Mouse (Mus musculus) neural tube, embryonic 15.5 days (tissue): ENCODE data around the gene Tbc1d22a. TPM values are rescaled to one million over a fixed set of nuclear protein-coding genes. Genes with fewer than 3 reads are reported as not detected.

Experiments
- ATAC-seq: fragments of 200-750 bp; cut with Nextera tagmentation; 2 replicates; pipeline ENCODE4 v1.8.0; 2017; ENCODE audit warnings: mild to moderate bottlenecking, moderate TSS enrichment, moderate library complexity; ENCODE audit not compliant: low FRiP score
- H3K27ac ChIP-seq: fragments of 300-500 bp; sonication (generic); replicated peaks from 2 replicates; pipeline ENCODE4 v1.5.1; 2015; ENCODE audit warnings: mild to moderate bottlenecking, inconsistent platforms
- H3K27me3 ChIP-seq: fragments of 300-500 bp; sonication (generic); replicated peaks from 2 replicates; pipeline ENCODE4 v1.6.1; 2015; ENCODE audit warnings: inconsistent platforms
- H3K36me3 ChIP-seq: fragments of 300-500 bp; sonication (generic); 2 replicates; pipeline ENCODE4 v1.6.1; 2015; ENCODE audit warnings: inconsistent platforms
- H3K4me1 ChIP-seq: fragments of 300-500 bp; sonication (generic); 2 replicates; pipeline ENCODE4 v1.6.1; 2015; ENCODE audit warnings: inconsistent platforms
- H3K4me2 ChIP-seq: fragments of 300-500 bp; sonication (generic); 2 replicates; pipeline ENCODE4 v1.6.1; 2015; ENCODE audit warnings: inconsistent platforms, mild to moderate bottlenecking, moderate library complexity
- H3K4me3 ChIP-seq: fragments of 300-500 bp; sonication (generic); replicated peaks from 2 replicates; pipeline ENCODE4 v1.5.1; 2015; ENCODE audit warnings: mild to moderate bottlenecking, inconsistent platforms
- H3K9ac ChIP-seq: fragments of 300-500 bp; sonication (generic); replicated peaks from 2 replicates; pipeline ENCODE4 v1.6.1; 2015; ENCODE audit warnings: mild to moderate bottlenecking, inconsistent platforms
- H3K9me3 ChIP-seq: fragments of 300-500 bp; sonication (generic); replicated peaks from 2 replicates; pipeline ENCODE4 v1.6.1; 2016; ENCODE audit warnings: inconsistent platforms
- WGBS: fragments of 180-500 bp; shearing (Covaris S2); methylation state at CpG from one replicate; pipeline ENCODE4 v1.1.7; 2015; ENCODE audit warnings: mixed read lengths; 5-methylcytosine and 5-hydroxymethylcytosine counted together
- polyA plus RNA-seq: library from polyadenylated mRNA; unstranded; fragments of >200 nt; fragmentation: Nextera tagmentation; extraction: Ambion mirVana; gene quantifications from 2 replicates; pipeline ENCODE4 v1.2.1, GENCODE M21; 2015

Gene Tbc1d22a
- polyA plus RNA-seq, 1 experiment from 2014 or later = 11.0 TPM

DNA sequence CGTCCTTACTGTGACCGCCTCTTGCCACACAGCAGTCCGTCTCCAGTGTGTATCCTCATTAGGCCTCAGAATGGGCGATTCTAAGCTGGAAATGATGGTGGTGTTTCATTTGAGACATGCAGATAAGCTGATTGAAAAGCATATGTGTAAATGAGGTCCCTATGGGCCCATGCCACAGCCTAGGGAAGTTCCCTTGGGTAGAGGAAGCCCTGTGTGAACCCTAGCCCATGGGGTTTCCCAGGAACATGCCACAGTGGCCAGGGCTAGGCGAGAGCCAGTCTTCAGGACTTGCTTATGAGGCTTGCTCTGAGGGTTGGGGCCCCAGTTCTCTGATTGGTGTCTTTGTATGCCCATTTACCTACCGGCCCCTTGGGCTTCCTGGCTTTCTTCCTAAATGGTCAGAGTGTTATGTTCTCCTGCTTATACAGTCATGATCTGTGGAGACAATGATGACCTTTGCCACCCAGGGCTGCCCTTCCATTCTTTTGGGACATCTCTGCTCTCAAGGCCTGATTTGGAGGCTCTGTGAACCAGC is 161.7 kb downstream of the Tbc1d22a start:
- no peak overlapping the region for H3K4me3 ChIP-seq
- H3K4me1 ChIP-seq = no peaks in the 10 kb centered on the region
- H3K9ac ChIP-seq = no peak overlapping the region
- no peak overlapping the region for H3K4me2 ChIP-seq
- no peak for ATAC-seq
- no peaks in the 10 kb centered on the region for H3K36me3 ChIP-seq
- no peaks in the 10 kb centered on the region for H3K9me3 ChIP-seq
- H3K27ac ChIP-seq = no peak overlapping the region
- no peaks in the 10 kb centered on the region for H3K27me3 ChIP-seq
- WGBS = 65% methylated on average over 6 of the region's 6 CpGs

DNA sequence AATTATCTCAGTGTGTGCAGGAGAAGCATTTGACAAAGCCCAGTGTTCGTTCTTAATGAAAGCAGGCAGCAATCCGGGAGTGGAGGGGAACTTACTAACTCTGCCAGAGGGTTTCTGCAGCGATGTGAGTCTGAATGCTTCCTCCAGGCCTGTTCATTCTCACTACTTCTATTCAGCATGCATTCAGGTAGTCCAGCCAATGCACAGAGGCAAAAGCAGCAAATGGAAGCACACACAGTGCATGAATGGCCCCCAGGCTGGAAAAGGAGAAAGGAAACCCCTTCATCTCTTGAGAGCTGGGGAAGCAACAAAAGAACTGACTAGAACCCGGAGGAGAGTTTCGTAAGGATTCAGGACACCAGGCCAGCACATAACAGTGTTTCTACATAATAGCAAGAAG is 169.0 kb downstream of the Tbc1d22a start:
- Histone ChIP-seq H3K9me3 (no peaks in the 10 kb centered on the region), H3K36me3 (no peaks in the 10 kb centered on the region), H3K9ac (no peak overlapping the region), H3K27me3 (no peaks in the 10 kb centered on the region), H3K27ac (no peak overlapping the region), H3K4me3 (no peak overlapping the region), H3K4me2 (no peak overlapping the region), H3K4me1 (peaks cover 10% of the 10 kb centered on the region; the same call in 1 of the 2 replicates)
- 25% methylated on average over 5 of the region's 5 CpGs for whole genome bisulfite sequencing
- no peak for ATAC-seq

DNA sequence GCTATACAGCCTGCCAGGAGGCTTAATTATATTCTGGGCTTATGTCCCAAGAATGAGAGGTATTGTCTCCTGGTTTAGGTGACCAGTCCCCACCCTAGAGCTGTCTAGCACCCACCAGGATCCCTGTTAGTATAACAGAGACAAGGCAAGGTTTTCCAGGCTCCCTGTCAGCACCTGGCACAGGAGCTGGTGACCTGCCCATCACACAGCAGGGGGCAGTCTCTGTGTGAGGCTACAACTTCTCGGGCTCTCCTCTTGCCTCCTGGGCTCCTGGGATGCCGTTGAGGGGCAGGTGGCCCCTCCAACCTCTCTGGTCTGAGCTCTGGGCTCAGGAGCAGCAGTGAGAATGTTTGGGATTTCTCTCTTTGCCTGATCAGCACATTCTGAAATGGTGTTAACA is 171.2 kb downstream of the Tbc1d22a start:
- Histone ChIP-seq H3K27me3 (no peaks in the 10 kb centered on the region), H3K27ac (no peak overlapping the region), H3K4me3 (no peak overlapping the region), H3K4me2 (no peak overlapping the region), H3K9ac (no peak overlapping the region), H3K4me1 (peaks cover 15% of the 10 kb centered on the region; the same call in 1 of the 2 replicates), H3K36me3 (no peaks in the 10 kb centered on the region), H3K9me3 (no peaks in the 10 kb centered on the region)
- no peak for ATAC-seq
- 44% methylated on average over 2 of the region's 2 CpGs for WGBS

DNA sequence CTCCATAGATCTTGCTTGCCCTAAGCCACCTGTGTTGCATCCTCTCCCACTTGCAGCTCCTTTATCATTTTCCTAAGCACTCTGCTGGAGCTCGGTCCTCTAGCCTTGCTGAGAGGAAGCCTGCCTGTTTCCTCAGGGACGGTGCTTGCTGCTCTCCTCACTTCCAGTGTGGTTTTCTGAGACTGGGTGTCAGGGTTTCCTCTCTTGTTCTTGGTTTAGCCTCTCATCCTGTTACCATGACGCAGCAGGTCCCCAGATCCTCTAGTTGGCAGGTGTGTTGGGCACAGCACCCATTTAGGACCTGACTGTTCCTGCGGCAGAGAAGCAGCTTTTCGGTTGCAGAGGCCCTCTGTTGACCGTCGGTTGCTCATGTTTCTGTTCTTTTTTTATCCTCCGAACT is 172.1 kb downstream of the Tbc1d22a start:
- peaks cover 15% of the 10 kb centered on the region; the same call in 1 of the 2 replicates for H3K4me1 ChIP-seq
- H3K27me3 ChIP-seq = no peaks in the 10 kb centered on the region
- H3K36me3 ChIP-seq = no peaks in the 10 kb centered on the region
- H3K9me3 ChIP-seq = no peaks in the 10 kb centered on the region
- WGBS = 81% methylated on average over 8 of the region's 8 CpGs
- H3K4me3 ChIP-seq = no peak overlapping the region
- H3K27ac ChIP-seq = no peak overlapping the region
- H3K9ac ChIP-seq = no peak overlapping the region
- no peak for ATAC-seq
- no peak overlapping the region for H3K4me2 ChIP-seq

DNA sequence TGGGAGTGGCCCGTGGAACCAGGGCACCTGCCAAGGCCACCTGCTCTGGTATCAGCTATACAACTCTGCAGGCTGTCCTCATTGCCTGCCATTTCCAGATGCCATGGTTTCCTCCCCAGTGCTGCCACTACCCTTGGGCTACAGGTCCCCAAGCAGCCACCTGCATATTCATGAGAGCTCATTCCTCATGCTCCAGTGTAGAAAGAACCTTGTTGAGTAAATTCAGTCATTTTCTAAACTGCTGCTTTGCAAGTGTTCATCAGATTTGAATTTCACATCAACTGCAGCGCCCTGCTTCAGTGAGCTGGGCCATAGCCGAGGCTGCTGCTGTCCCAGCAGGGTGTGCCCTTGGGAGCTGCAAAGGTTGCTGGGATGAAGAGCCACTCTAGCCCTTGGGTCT is 174.3 kb downstream of the Tbc1d22a start:
- no peak for ATAC-seq
- H3K27ac ChIP-seq = no peak overlapping the region
- peaks cover 15% of the 10 kb centered on the region; the same call in 1 of the 2 replicates for H3K4me1 ChIP-seq
- WGBS = 54% methylated on average over 3 of the region's 3 CpGs
- no peaks in the 10 kb centered on the region for H3K27me3 ChIP-seq
- no peak overlapping the region for H3K4me3 ChIP-seq
- H3K9ac ChIP-seq = no peak overlapping the region
- H3K9me3 ChIP-seq = no peaks in the 10 kb centered on the region
- no peaks in the 10 kb centered on the region for H3K36me3 ChIP-seq
- H3K4me2 ChIP-seq = no peak overlapping the region

DNA sequence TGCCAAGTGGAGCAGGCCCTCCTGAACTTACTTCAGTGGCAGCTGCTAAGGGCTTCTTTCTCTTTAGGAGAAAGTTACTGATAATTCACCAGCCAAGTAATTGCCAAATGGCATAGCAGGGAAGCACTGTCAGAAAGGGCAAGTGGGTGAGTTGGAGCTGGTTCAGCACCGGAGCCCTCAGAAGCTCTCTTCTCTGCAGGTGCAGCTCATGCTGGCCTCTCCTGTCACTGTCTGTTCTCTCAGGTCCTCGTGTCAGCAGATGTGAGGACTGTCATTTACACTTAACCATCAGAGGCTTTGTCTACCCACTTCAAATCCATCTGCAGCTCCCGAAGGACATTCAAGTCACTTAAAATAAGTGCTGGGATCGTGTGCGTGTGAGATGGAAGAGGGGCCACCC is 190.6 kb downstream of the Tbc1d22a start:
- no peak overlapping the region for H3K4me2 ChIP-seq
- no peaks in the 10 kb centered on the region for H3K4me1 ChIP-seq
- no peaks in the 10 kb centered on the region; the same call in 1 of the 2 replicates for H3K27me3 ChIP-seq
- H3K27ac ChIP-seq = no peak overlapping the region
- H3K9me3 ChIP-seq = no peaks in the 10 kb centered on the region
- no peak overlapping the region for H3K4me3 ChIP-seq
- no peak for ATAC-seq
- no peaks in the 10 kb centered on the region for H3K36me3 ChIP-seq
- H3K9ac ChIP-seq = no peak overlapping the region
- 84% methylated on average over 5 of the region's 5 CpGs for WGBS

DNA sequence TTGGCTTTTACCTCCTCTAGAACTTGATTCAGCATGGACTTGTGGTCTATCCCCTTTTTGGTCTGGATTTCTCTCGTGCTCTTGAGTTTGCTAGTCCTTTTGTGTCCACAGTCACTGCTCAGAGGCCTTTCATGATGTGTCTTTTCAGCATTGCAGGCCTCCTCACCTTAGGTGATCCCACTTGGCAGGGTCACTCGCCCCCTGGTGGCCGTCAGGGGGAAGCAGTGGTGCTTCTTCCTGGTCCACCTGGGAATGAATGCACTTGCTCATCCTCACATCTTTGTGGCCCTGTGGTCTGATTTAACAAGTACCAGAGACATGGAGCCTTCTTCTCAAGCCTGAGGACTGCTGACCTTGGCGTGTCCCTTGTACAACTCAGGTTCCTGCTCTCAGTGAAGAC is 191.3 kb downstream of the Tbc1d22a start:
- Histone ChIP-seq H3K9ac (no peak overlapping the region), H3K27me3 (no peaks in the 10 kb centered on the region; the same call in 1 of the 2 replicates), H3K9me3 (no peaks in the 10 kb centered on the region), H3K4me2 (no peak overlapping the region), H3K36me3 (no peaks in the 10 kb centered on the region), H3K4me1 (no peaks in the 10 kb centered on the region), H3K27ac (no peak overlapping the region), H3K4me3 (no peak overlapping the region)
- 15% methylated on average over 4 of the region's 4 CpGs for whole genome bisulfite sequencing
- ATAC-seq = no peak

DNA sequence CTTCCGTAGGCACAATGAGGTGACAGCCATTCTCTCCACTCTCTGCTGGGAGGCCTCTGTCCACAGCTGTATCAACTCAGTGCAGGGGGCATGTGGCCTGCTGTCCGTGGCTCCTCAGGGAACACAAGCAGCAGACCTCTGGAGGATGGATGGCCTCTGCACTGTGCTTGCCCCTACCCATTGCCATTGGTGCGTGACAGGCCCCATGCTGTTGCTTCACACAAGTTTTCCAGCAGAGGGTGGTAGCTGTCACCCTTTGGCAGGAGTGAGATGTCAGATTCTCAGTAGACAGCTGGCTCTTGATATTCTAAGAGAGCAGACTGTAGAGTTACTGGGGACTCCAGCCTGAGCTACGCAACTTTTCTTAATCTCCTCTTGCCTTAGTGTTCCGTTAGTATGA is 195.1 kb downstream of the Tbc1d22a start:
- no peak for ATAC-seq
- Histone ChIP-seq H3K36me3 (no peaks in the 10 kb centered on the region), H3K4me3 (no peak overlapping the region), H3K27me3 (peaks cover 2% of the 10 kb centered on the region; the same call in 1 of the 2 replicates), H3K4me2 (no peak overlapping the region), H3K9ac (no peak overlapping the region), H3K27ac (no peak overlapping the region), H3K9me3 (no peaks in the 10 kb centered on the region), H3K4me1 (peaks cover 3% of the 10 kb centered on the region; the same call in 1 of the 2 replicates)
- WGBS = 79% methylated on average over 5 of the region's 5 CpGs

DNA sequence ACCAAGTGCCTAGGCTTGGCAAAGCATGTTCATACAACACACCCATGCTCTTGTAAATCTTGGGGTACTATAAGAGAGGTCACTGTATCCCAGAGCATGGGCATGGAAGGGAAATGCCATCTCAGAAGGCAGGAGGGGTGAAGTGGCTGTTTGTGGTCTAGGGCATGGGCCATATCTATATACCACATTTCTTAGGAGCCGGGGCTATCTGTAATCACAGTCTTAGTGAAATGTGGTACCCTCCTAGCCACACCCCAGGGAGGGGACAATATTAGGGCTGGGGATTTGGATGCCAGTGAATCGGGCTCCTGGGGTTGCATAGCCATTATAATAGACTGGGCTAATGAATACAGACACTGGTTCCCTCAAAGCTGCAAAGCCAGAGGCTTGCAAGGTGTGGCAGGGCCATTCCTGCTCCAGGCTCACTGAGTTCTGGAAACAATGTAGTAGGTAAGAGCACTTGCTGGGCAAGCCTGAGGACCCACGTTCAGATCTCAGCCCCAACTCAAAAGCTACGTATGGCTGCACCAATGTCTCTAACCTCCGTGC is 197.3 kb downstream of the Tbc1d22a start:
- Histone ChIP-seq H3K4me3 (no peak overlapping the region), H3K9ac (no peak overlapping the region), H3K27ac (no peak overlapping the region), H3K4me2 (no peak overlapping the region), H3K9me3 (no peaks in the 10 kb centered on the region), H3K36me3 (no peaks in the 10 kb centered on the region), H3K4me1 (peaks cover 18% of the 10 kb centered on the region), H3K27me3 (peaks cover 2% of the 10 kb centered on the region; the same call in 1 of the 2 replicates)
- WGBS = 80% methylated on average over 5 of the region's 5 CpGs
- ATAC-seq = no peak

DNA sequence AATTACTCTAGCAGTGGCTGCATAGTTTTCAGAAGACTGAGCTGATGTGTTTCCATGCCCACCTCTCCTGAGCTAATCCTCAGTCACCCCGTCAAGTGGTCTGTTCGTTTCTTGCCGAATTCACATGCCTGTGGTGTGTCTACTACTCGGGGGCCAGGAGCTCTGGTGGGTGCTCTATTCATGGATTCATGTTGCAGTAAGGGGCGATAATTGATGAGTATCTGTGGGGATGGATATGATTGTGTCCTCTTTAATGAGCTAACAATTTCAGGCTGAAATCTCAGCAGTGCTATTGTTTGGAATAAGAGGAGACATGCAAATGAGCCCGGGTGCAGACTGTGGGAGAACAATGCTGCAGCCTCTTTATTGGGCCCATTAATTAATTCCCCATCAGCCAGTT is 201.7 kb downstream of the Tbc1d22a start:
- Histone ChIP-seq H3K36me3 (no peaks in the 10 kb centered on the region), H3K4me1 (peaks cover 45% of the 10 kb centered on the region), H3K27me3 (0 out of 2 replicates have a peak, but pooled peaks cover 2% of the 10 kb centered on the region), H3K4me2 (no peak overlapping the region), H3K9ac (no peak overlapping the region), H3K27ac (peak overlapping the region; percentile 48; the same call in 1 of the 2 replicates), H3K4me3 (no peak overlapping the region), H3K9me3 (no peaks in the 10 kb centered on the region)
- WGBS = 16% methylated on average over 6 of the region's 6 CpGs
- peak; percentile 16; the same call in 1 of the 2 replicates for ATAC-seq

DNA sequence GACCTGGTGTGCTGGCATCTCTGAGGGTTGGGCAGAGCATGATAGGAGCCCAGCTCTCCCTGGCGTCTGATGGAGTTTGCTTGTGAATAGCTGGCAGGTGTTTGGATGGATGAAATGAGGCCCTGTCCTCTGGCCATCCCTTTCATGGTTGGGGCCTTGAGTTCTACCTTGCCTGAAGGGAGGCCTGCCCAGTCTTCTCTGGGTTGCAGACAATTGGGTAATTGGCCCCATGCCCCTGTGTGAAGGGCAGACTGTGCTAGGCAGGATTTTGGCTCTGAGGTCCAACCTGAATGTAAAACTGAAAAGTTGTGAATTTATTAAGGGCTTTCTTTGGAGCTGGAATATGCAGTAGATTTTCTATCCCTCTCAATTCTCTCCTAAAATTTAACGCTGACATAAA is 204.2 kb downstream of the Tbc1d22a start:
- no peak overlapping the region for H3K4me3 ChIP-seq
- H3K4me2 ChIP-seq = no peak overlapping the region
- no peaks in the 10 kb centered on the region for H3K27me3 ChIP-seq
- H3K36me3 ChIP-seq = no peaks in the 10 kb centered on the region
- peaks cover 45% of the 10 kb centered on the region for H3K4me1 ChIP-seq
- H3K9me3 ChIP-seq = no peaks in the 10 kb centered on the region
- no peak overlapping the region for H3K9ac ChIP-seq
- no peak overlapping the region for H3K27ac ChIP-seq
- ATAC-seq = no peak
- WGBS = 67% methylated on average over 2 of the region's 2 CpGs

DNA sequence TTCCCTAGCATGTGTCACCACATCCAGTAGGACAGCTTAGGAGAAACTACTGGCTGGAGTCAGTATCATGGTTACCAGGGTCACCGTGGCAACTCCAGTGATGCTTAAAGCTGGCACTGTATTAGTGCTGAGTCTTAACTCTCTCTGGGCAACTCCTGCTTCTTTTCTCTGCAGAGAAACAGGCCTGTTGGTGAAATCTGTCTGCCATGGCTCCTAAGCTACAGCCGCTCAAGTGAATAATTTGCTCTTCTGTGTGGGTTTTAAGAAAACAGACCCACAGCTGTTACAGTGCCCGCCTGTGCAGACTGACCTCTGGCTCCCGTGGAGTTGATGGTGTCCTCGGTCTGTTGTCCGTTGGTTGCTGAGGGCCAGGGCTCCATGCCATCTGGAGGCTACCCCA is 205.4 kb downstream of the Tbc1d22a start:
- Histone ChIP-seq H3K4me1 (peaks cover 40% of the 10 kb centered on the region), H3K27ac (peak overlapping the region; percentile 37; the same call in 1 of the 2 replicates)
- ATAC-seq = peak; percentile 77

More for the DNA sequence above, 205.4 kb downstream of the Tbc1d22a start:
- Histone ChIP-seq H3K36me3 (no peaks in the 10 kb centered on the region), H3K27me3 (no peaks in the 10 kb centered on the region), H3K4me2 (no peak overlapping the region), H3K9ac (no peak overlapping the region), H3K4me3 (no peak overlapping the region), H3K9me3 (no peaks in the 10 kb centered on the region)
- WGBS = 31% methylated on average over 6 of the region's 6 CpGs
